Comparison of ENCODE assay signal across 9 mouse cellular contexts in genomic region chr11:119491690-119492087, GRCm38 (mm10). TPM values are rescaled to one million over a fixed set of nuclear protein-coding genes. Genes with fewer than 3 reads are reported as not detected.
DNase-seq lines count a peak whose midpoint lies in the region; ATAC-seq and TF ChIP-seq lines count a peak whose summit lies in the region.
"Had no signal": no experiment of that assay in that cellular context is flagged by ENCODE, and none has a peak within 500 bp of the region (broad histone marks: within the 10 kb centered on the region; RNA-seq: fewer than 3 reads in every experiment).

No protein-coding gene starts in this region.

- H3K4me1 ChIP-seq in testis, adult 2 months (ENCODE audit: control insufficient read depth, insufficient read depth, low read length), result peaks cover 2% of the 10 kb centered on the region; the same call in 1 of the 2 replicates
- peaks cover 18% of the 10 kb centered on the region for H3K4me1 ChIP-seq in limb, embryonic 15.5 days
- no peaks in the 10 kb centered on the region for H3K4me1 ChIP-seq in stomach, postnatal 0 days (replicated peaks; ENCODE audit: control insufficient read depth, insufficient read depth)

- no peak for ATAC-seq in limb, embryonic 15.5 days (ENCODE audit: insufficient number of reproducible peaks, low FRiP score, low TSS enrichment, low read depth)
- peak; percentile 6; the same call in 1 of the 2 replicates for ATAC-seq in stomach, postnatal 0 days (ENCODE audit: low FRiP score, low TSS enrichment)

- peak overlapping the region; percentile 59 for H3K9ac ChIP-seq in limb, embryonic 15.5 days
- H3K9ac ChIP-seq in stomach, postnatal 0 days (ENCODE audit: low read length), result peak overlapping the region; percentile 88

- intact Hi-C loops in gastrocnemius, postnatal 14 days (cut with DNase I; ENCODE audit: low total_unique reads), result no loop called here

- TF ChIP-seq EP300 in stomach, postnatal 0 days (optimal IDR thresholded peaks at IDR 0.05), result no peak

- H3K27me3 ChIP-seq in testis, adult 2 months (ENCODE audit: control insufficient read depth, insufficient read depth, low read length), result no peaks in the 10 kb centered on the region
- no peaks in the 10 kb centered on the region for H3K27me3 ChIP-seq in limb, embryonic 15.5 days
- H3K27me3 ChIP-seq in stomach, postnatal 0 days (ENCODE audit: control insufficient read depth, insufficient read depth, low read length), result no peaks in the 10 kb centered on the region

- peak overlapping the region; percentile 19; the same call in 1 of the 2 replicates for H3K27ac ChIP-seq in testis, adult 2 months (ENCODE audit: control insufficient read depth, insufficient read depth, low read depth, low read length)
- peak overlapping the region; percentile 84 for H3K27ac ChIP-seq in limb, embryonic 15.5 days
- H3K27ac ChIP-seq in stomach, postnatal 0 days (replicated peaks), result peak overlapping the region; percentile 90

- H3K36me3 ChIP-seq in testis, adult 2 months (ENCODE audit: control insufficient read depth, insufficient read depth, low read length), result peaks cover 1% of the 10 kb centered on the region; the same call in 1 of the 2 replicates
- H3K36me3 ChIP-seq in limb, embryonic 15.5 days, result peaks cover 13% of the 10 kb centered on the region
- no peaks in the 10 kb centered on the region for H3K36me3 ChIP-seq in stomach, postnatal 0 days (ENCODE audit: control insufficient read depth, insufficient read depth, low read length)

- 6% methylated on average over 27 of the region's 27 CpGs for WGBS in limb, embryonic 15.5 days
- 3% methylated on average over 27 of the region's 27 CpGs for WGBS in stomach, postnatal 0 days

- TF ChIP-seq CTCF in testis, adult 2 months (IDR thresholded peaks at IDR 0.05; ENCODE audit: control insufficient read depth, insufficient read depth, insufficient replicate concordance, low read depth, low read length), result no peak
- no peak for TF ChIP-seq CTCF in stomach, postnatal 0 days (IDR thresholded peaks at IDR 0.05; ENCODE audit: low read depth)

- peak; percentile 21 for DNase-seq in gastrocnemius, postnatal 14 days
- DNase-seq in gastrocnemius, postnatal 10 days, result no peak
- DNase-seq in testis, postnatal 14 days (ENCODE audit: low spot score), result no peak
- DNase-seq in stomach, postnatal 0 days (ENCODE audit: low spot score), result no peak
- no peak for DNase-seq in adrenal gland, postnatal 25 days
- no peak for DNase-seq in frontal cortex, adult 2 months (ENCODE audit: extremely low spot score in 1 of 2, low spot score in 1 of 2)

- H3K4me2 ChIP-seq in limb, embryonic 15.5 days, result peak overlapping the region; percentile 88
- H3K4me2 ChIP-seq in stomach, postnatal 0 days (replicated peaks; ENCODE audit: low read depth), result peak overlapping the region; percentile 87

- TF ChIP-seq POLR2A in testis, adult 2 months (IDR thresholded peaks at IDR 0.05; ENCODE audit: control insufficient read depth, low read depth, low read length), result no peak

- peak overlapping the region; percentile 92 for H3K4me3 ChIP-seq in testis, adult 2 months (ENCODE audit: control insufficient read depth, low read depth, low read length)
- H3K4me3 ChIP-seq in limb, embryonic 15.5 days, result peak overlapping the region; percentile 62
- peak overlapping the region; percentile 84 for H3K4me3 ChIP-seq in stomach, postnatal 0 days (ENCODE audit: low read depth, low read length)

- H3K9me3 ChIP-seq in limb, embryonic 15.5 days, result no peaks in the 10 kb centered on the region
- no peaks in the 10 kb centered on the region for H3K9me3 ChIP-seq in stomach, postnatal 0 days (ENCODE audit: control insufficient read depth, low read length)

RNA-seq across cellular contexts. Expression of gene Endov, which starts 0.5 kb away (rescaled TPM):
- 1 to 10 TPM; 7.3 to 8.7 TPM for total RNA-seq in gastrocnemius, postnatal 14 days (2021)
- 10 to 100 TPM in 1 of 2 experiments, 1 to 10 TPM in 1; 9.7 to 12.9 TPM for total RNA-seq in gastrocnemius, postnatal 10 days (2021)
- 11.4 and 12.8 TPM in 2 replicates for polyA plus RNA-seq in testis, adult 2 months (2012; rRNA removed)
- polyA plus RNA-seq in limb, embryonic 15.5 days (2015; fragmentation: Nextera tagmentation; extraction: Ambion mirVana), result 13.8 and 15.7 TPM in 2 replicates
- 9.2 and 12.8 TPM in 2 replicates for polyA plus RNA-seq in stomach, postnatal 0 days (2015; fragmentation: Nextera tagmentation; extraction: Ambion mirVana)
- 18.7 and 28.9 TPM in 2 replicates for total RNA-seq in adrenal gland, postnatal 25 days (2021)
- 21.3 and 21.9 TPM in 2 replicates for polyA plus RNA-seq in frontal cortex, adult 2 months (2012; rRNA removed)

RNA-seq across cellular contexts. Expression of gene Nptx1, which starts 55.9 kb away (rescaled TPM):
- total RNA-seq in gastrocnemius, postnatal 14 days (2021), result under 1 TPM; 0.35 to 0.40 TPM
- under 1 TPM; 0.50 to 0.66 TPM for total RNA-seq in gastrocnemius, postnatal 10 days (2021)
- 0.22 and 0.29 TPM in 2 replicates for polyA plus RNA-seq in testis, adult 2 months (2012; rRNA removed)
- 1.2 and 1.8 TPM in 2 replicates for polyA plus RNA-seq in limb, embryonic 15.5 days (2015; fragmentation: Nextera tagmentation; extraction: Ambion mirVana)
- 0.13 and 0.16 TPM in 2 replicates for polyA plus RNA-seq in stomach, postnatal 0 days (2015; fragmentation: Nextera tagmentation; extraction: Ambion mirVana)
- total RNA-seq in adrenal gland, postnatal 25 days (2021), result 2.1 and 2.9 TPM in 2 replicates
- 84.6 and 86.3 TPM in 2 replicates for polyA plus RNA-seq in frontal cortex, adult 2 months (2012; rRNA removed)
- total RNA-seq: neutrophil, adult 5-6 weeks had no signal

Comparison
In these comparisons a context has a peak if more than half of its experiments do, and no peak if none do; other contexts are left out.
1. H3K27ac ChIP-seq: peak in every context shown above with its lines; median percentile 90 in stomach, postnatal 0 days; 84 in limb, embryonic 15.5 days; 19 in testis, adult 2 months.
2. RNA of gene Nptx1, which starts 55.9 kb away (polyA plus RNA-seq): 84.6 to 86.3 TPM in frontal cortex, adult 2 months; 1.2 to 1.8 TPM in limb, embryonic 15.5 days, 0.22 to 0.29 TPM in testis, adult 2 months and 0.13 to 0.16 TPM in stomach, postnatal 0 days; every median in the first group is over 10 times any median in the second.
3. Peak in every context shown above with its lines, with median percentiles within 50 percentile points of each other: H3K4me3 ChIP-seq.